Mouse (Mus musculus) cerebellum, adult 2 months (tissue): ENCODE data around the gene 1700016C15Rik.

ENCODE experiments used
- CTCF ChIP-seq: fragments of 200-500 bp; IDR thresholded peaks from 2 replicates; pipeline ENCODE4 v1.5.1; 2011; ENCODE audit warnings: low read depth, mild to moderate bottlenecking, control low read depth, low read length, moderate library complexity, borderline replicate concordance; ENCODE audit not compliant: insufficient read depth
- POLR2A ChIP-seq: fragments of 200-500 bp; IDR thresholded peaks from 2 replicates; pipeline ENCODE4 v1.6.1; 2011; ENCODE audit warnings: low read length, control low read depth, borderline replicate concordance; ENCODE audit not compliant: insufficient read depth

- TF ChIP-seq POLR2A (no peak), CTCF (no peak)
These were observed 22.0 kb upstream of the 1700016C15Rik start for GRCm38 (mm10) chr1:177707571-177707970.
